Mouse (Mus musculus) neutrophil, adult 5-6 weeks (primary cell): ENCODE results near the gene Cep350. TPM values are rescaled to one million over a fixed set of nuclear protein-coding genes. Genes with fewer than 3 reads are reported as not detected.
"Not testable (repeated sequence)": the region's sequence is repeated elsewhere in the genome, so short reads cannot be mapped to it uniquely, and the experiment has no call there.

Experiments
- ATAC-seq: fragments of 151-379, 151-347 bp; 2 replicates; pipeline ENCODE4 v1.8.0; 2017; ENCODE audit warnings: mild to moderate bottlenecking, moderate TSS enrichment; ENCODE audit not compliant: insufficient number of reproducible peaks, poor library complexity, low FRiP score, severe bottlenecking; ENCODE audit errors: extremely low read depth
- total RNA-seq: library from RNA; stranded (forward); fragments of 200-1000 nt; gene quantifications from 2 replicates; pipeline ENCODE4 v1.2.3, GENCODE M21; 2017

Gene Cep350
- total RNA-seq, 1 experiment from 2014 or later = 106 TPM

DNA sequence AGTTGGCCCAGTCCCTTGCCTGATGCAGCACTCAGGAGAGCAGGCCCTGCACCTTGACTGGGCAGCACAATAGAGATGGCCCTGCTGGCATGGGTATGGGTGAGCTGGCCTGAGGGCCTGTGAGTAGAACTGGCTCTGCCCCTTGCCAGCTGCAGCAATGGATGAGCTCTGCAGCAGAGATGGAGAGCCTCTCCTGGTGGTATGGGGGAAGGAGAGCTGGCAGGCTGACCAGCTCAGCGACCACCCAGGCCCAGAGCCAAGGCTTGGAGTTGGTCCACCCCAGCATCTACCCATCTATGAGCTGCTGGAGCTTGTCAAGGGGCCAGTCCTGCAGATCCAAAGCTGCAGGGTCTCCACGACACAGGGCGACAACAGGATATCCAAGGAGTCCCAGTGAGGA lies 69.5 kb downstream of the Cep350 start:
- no peak for ATAC-seq

- no peak for ATAC-seq
Observed at GRCm38 (mm10) chr1:155901348-155901747, 71.7 kb downstream of the Cep350 start.

GRCm38 (mm10) chr1:155894382-155894781 lies 78.7 kb downstream of the Cep350 start:
- no peak for ATAC-seq

DNA sequence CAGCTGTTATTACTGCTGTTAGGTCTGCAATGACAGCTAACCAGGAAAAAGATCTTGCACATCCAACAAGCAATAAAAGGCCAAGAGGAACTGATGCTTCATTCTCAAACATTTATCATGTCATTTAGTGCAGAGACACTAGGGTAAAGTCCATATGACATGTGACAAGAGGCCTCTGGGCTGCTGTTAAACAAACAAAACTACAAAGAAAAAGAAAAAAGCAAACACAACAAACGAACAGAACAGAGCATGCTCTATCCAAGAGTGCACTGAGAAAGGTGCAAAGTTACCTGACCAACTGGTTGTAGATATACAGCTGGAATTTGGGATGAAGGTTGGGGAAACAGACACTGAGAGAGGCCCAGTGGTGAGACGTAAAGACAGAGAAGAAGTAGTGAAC lies 86.2 kb downstream of the Cep350 start:
- no peak for ATAC-seq

GRCm38 (mm10) chr1:155882646-155883231 lies 90.3 kb downstream of the Cep350 start:
- not testable (repeated sequence) for ATAC-seq

DNA sequence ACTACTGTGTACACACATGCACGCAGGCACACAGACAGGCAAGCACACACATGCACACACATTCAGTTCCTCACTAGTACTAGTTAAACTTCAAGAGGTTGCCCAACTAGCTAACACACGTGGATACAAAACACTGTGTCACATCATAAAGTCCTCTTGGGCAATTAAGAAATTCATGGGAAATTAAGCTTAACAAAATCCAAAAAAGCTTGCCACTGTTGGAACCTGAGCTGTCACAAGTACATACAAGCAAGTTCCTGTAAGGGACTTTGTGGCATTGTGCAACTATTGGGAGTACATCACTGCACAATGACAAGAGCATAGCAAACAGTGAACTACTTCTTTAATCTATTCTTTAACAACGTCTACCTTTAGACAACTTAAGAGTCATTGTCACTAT lies 93.5 kb downstream of the Cep350 start:
- ATAC-seq = no peak

DNA sequence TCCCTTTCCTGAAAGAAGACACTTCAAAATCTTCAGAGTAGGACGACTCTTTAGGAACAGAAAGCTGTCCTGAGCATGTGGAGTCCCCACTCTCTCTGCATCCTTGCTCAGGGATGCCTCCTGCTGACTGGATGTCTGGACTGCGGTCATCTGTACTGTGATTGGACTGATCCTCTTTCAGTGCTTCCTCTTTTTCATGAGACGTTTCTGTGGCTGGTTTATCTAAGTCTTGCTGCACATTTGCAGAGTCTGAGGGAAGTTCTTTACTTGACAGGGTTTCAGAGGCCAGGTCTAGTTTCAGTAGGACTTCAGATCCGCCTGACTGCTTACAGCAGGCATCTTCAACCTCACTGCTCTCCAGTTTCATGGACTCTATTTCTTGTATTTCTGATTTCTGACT lies 110.1 kb downstream of the Cep350 start:
- ATAC-seq = 0 out of 2 replicates have a peak, but pooled peaks have one; percentile 19

DNA sequence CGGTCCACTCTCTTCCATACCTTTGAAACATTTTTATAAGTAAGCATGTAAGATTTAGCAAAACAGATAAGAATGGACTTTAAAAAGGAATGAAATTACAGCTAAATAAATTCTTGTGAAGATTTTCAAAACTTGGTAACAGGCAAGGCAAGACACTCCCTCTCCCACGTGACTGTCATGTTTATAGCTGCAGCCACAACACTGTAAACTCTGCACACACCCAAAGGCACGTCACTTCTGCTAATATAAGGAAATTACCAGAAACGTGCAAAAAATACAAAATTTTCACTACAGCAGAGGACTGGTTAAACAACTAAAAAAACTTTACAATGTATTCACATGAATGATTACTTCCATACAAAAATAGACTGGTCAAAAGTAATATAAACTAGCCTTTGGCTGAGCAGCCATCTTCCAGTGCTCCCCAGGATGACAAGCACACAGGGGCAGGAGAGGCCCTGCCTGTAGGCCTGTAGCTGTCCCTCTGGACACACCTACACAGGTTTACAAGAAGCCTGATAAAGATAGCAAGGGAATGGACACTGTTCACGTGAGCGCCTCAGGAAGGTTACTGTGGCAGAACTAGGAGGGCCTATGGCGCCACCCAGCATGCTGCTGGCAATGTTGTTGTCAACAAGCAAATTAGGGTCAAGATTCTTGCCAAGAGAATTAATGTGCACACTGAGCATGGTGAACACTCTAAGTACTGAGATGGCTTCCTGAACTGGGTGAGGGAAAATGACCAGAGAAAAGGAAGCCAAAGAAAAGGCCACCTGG lies 117.9 kb downstream of the Cep350 start:
- no peak for ATAC-seq

DNA sequence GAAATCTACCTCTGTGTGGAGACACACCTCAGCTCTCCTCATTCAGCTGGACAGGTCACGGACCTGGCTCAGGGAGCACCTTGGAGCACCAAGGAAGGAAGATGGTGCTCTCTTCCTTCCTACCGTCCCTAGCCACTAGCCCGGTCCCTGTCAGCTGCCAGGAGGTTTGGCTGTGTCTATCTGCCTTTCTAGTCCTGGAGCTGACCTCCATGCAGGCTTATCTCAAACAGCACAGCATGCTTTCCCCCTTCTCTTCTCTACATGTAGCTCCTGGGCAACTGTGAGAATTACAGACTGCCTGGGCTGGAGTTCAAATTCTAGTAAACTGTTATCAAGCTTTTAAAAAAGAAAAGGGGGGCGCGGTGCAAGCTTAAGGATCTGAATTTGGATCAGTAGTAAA lies 120.0 kb downstream of the Cep350 start:
- no peak for ATAC-seq

GRCm38 (mm10) chr1:155844235-155844634 lies 128.8 kb downstream of the Cep350 start:
- ATAC-seq = no peak

DNA sequence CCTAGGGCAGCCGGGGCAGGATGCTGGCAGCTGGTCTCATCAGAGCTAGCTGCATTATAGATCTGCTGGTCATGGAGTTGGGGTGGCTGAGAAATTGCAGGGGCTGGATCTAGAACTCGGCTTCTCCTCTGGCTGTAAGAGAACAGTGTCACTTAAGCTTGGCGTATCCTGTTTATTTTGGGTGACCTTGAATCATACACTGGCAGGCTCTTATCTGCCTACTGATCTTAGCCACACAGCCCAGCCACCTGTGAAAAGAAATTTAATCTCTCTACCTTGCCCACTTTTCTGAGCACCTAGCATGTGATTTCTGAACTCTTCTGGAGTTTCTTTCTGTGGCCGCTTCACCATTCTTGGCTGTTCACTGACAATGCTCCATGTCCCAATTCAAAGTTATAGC lies 129.5 kb downstream of the Cep350 start:
- no peak for ATAC-seq

- no peak for ATAC-seq
Observed at GRCm38 (mm10) chr1:155835667-155836066, 137.4 kb downstream of the Cep350 start.

DNA sequence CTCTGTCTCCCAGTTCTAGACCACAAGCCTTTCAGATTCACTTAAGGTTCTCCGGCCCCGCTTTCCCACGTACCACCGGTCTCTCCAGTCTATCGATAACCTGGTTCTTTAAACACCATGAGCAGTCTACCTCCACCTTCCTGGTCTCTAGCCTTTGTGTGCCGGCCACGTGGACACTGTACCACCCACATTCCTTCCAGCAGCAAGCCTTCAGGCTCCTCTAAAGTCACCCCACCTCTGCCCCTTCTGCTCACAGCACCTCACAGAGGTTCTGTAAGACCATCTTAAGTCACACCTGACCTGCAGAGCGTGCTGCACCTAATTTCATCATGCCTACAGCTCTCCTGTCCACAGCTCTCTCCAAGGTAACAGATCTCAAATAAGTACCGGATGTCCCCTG lies 139.4 kb downstream of the Cep350 start:
- no peak for ATAC-seq

DNA sequence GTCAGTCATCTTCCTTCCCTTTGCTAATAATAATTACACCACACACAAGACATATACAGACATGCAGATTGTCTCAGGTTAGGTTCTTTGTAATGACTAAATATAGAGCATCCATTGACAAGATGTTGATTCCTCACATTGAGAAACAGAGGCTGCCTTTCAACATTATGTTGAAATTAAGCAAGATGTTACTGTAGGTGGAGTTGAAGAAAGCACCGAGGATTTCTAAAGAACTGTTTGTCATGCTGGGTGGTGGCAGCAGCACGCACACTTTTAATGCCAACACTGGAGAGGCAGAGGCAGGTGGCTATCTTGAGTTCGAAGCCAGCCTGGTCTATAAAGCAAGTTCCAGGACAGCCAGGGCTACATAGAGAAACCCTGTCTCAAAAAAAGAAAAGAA lies 141.1 kb downstream of the Cep350 start:
- no peak for ATAC-seq

- no peak for ATAC-seq
Observed at GRCm38 (mm10) chr1:155830861-155831260, 142.2 kb downstream of the Cep350 start.

DNA sequence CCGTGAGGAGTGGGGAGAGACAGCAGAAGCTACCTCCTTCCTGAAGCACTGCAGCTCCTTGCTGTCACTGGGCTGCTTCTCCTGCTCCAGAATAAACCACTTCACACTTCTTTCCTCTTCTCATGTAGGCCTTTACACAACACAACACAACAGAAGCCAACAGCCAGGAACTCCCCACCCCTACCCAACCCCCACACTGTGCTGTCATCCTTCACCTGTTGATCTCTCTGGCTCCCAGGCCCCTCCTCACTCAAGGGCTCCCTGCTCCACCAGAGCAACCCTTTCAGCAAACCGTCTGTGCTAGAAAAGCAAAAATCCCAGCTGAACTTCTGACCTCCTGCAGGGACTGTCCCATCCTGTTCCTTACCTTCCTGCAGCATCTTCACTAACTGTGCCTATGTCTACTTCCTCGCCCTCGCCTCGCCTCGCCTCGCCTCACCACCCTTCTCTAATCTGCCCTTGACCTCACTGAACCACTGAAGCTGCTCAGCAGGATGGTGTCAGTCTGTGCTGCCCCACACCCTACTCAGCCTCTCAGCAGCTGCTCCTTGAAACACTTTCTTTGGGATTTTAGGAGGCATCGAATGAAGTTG lies 145.3 kb downstream of the Cep350 start:
- ATAC-seq = no peak

DNA sequence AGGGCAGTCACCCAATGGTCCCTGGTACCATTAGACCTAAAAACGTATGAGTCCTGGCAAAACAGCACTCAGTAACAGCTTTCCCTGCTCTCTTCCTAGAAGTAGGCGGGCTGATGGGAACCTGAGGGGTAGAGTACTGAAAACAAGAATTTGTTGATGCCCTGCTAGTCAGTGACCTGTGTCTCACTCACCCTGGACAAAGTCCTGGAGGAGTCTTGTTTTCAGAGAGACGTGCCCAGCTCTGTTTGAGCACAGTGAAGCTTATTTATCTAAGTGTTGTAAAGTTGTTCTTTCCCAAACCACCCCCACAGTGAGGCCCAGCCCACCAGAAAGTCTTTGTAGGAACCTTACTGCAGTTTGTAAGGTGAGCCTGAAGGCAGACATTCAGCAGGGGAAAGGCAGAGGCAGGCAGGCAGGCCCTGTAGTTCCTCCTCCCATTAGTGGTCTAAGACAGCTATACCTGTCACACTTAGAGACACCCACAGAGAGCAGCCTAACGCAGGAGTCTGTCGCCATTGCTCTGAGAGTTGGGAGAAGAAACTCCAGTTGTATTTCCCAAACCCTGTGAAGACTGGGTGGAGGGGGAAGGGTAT lies 146.2 kb downstream of the Cep350 start:
- no peak for ATAC-seq

GRCm38 (mm10) chr1:155825940-155826716 lies 146.9 kb downstream of the Cep350 start:
- ATAC-seq = no peak

DNA sequence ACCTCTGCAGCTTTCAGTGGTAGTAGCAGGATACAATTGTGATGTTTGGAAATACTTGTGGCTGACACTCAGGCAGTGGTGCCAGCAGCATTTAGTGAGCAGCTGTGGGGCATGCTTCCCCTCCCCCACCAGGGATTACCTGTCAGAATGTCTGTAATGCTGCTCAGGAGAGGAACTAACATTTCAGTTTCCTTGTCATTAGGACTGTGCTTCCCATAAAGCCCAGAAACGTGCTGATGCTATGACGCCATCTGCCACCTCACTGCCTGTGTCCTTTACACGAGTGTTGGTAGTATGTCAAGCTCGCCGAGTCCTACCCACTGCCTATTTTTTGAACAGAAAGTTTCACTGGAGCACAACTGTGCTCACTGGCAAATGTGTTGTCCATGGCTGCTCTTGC lies 152.4 kb downstream of the Cep350 start:
- ATAC-seq = peak; percentile 53; the same call in 1 of the 2 replicates
